Mouse (Mus musculus): ENCODE results near the gene Higd1a. TPM values are rescaled to one million over a fixed set of nuclear protein-coding genes. Genes with fewer than 3 reads are reported as not detected.

Gene Higd1a
- polyA plus RNA-seq, 1 experiment from 2014 or later: 201 TPM

- peaks cover 62% of the 10 kb centered on the region for H3K36me3 ChIP-seq
- no peak overlapping the region for H3K27ac ChIP-seq
- peaks cover 4% of the 10 kb centered on the region; the same call in 1 of the 2 replicates for H3K9me3 ChIP-seq
- DNase-seq (ENCODE audit: low spot score): no peak
- no peaks in the 10 kb centered on the region for H3K4me1 ChIP-seq (replicated peaks)
- 97% methylated on average over 4 of the region's 4 CpGs for WGBS
- H3K27me3 ChIP-seq (ENCODE audit: insufficient read depth, poor library complexity, severe bottlenecking): no peaks in the 10 kb centered on the region
- H3K4me3 ChIP-seq: no peak overlapping the region
These were observed 11.0 kb downstream of the Higd1a start for GRCm38 (mm10) chr9:121847138-121847537.

- DNase-seq (ENCODE audit: low spot score): peak; percentile 37
- Histone ChIP-seq H3K4me3 (no peak overlapping the region), H3K9me3 (peaks cover 4% of the 10 kb centered on the region; the same call in 1 of the 2 replicates), H3K27me3 (ENCODE audit: insufficient read depth, poor library complexity, severe bottlenecking) (no peaks in the 10 kb centered on the region), H3K36me3 (peaks cover 57% of the 10 kb centered on the region), H3K27ac (no peak overlapping the region), H3K4me1 (replicated peaks) (no peaks in the 10 kb centered on the region)
- 54% methylated on average over 10 of the region's 10 CpGs for WGBS
These were observed 11.5 kb downstream of the Higd1a start for GRCm38 (mm10) chr9:121846526-121847118.

- no peak overlapping the region for H3K27ac ChIP-seq
- peaks cover 14% of the 10 kb centered on the region for H3K4me1 ChIP-seq (replicated peaks)
- peaks cover 20% of the 10 kb centered on the region for H3K36me3 ChIP-seq
- H3K4me3 ChIP-seq: no peak overlapping the region
- WGBS: 93% methylated on average over 2 of the region's 2 CpGs
- H3K27me3 ChIP-seq (ENCODE audit: insufficient read depth, poor library complexity, severe bottlenecking): peaks cover 10% of the 10 kb centered on the region
- DNase-seq (ENCODE audit: low spot score): no peak
- H3K9me3 ChIP-seq: peaks cover 4% of the 10 kb centered on the region; the same call in 1 of the 2 replicates
These were observed 15.2 kb downstream of the Higd1a start for GRCm38 (mm10) chr9:121842914-121843313.

GRCm38 (mm10) chr9:121839622-121839965, 18.6 kb downstream of the Higd1a start:
- no peak for DNase-seq (ENCODE audit: low spot score)
- peak overlapping the region; percentile 66 for H3K4me3 ChIP-seq
- peaks cover 14% of the 10 kb centered on the region for H3K4me1 ChIP-seq (replicated peaks)
- H3K36me3 ChIP-seq: no peaks in the 10 kb centered on the region
- peaks cover 10% of the 10 kb centered on the region for H3K27me3 ChIP-seq (ENCODE audit: insufficient read depth, poor library complexity, severe bottlenecking)
- peak overlapping the region; percentile 83 for H3K27ac ChIP-seq
- peaks cover 12% of the 10 kb centered on the region; the same call in 1 of the 2 replicates for H3K9me3 ChIP-seq
- WGBS: 40% methylated on average over 7 of the region's 7 CpGs

GRCm38 (mm10) chr9:121838829-121839621, 19.1 kb downstream of the Higd1a start, which contains the start of gene Ccdc13:
TSS of gene Ccdc13 (minus strand) at chr9:121839461.
- peak within 1 kb of the TSS; percentile 83 for H3K27ac ChIP-seq
- H3K36me3 ChIP-seq: no peaks in the 10 kb centered on the region
- peaks cover 12% of the 10 kb centered on the region; the same call in 1 of the 2 replicates for H3K9me3 ChIP-seq
- peak; percentile 94 for DNase-seq (ENCODE audit: low spot score)
- WGBS: 3% methylated on average over 61 of the region's 61 CpGs
- H3K4me1 ChIP-seq (replicated peaks): peaks cover 14% of the 10 kb centered on the region
- H3K27me3 ChIP-seq (ENCODE audit: insufficient read depth, poor library complexity, severe bottlenecking): peaks cover 10% of the 10 kb centered on the region
- peak within 1 kb of the TSS; percentile 66 for H3K4me3 ChIP-seq

- WGBS: 94% methylated on average over 6 of the region's 6 CpGs
- peaks cover 10% of the 10 kb centered on the region for H3K27me3 ChIP-seq (ENCODE audit: insufficient read depth, poor library complexity, severe bottlenecking)
- peaks cover 8% of the 10 kb centered on the region; the same call in 1 of the 2 replicates for H3K9me3 ChIP-seq
- H3K4me1 ChIP-seq (replicated peaks): peaks cover 14% of the 10 kb centered on the region
- DNase-seq (ENCODE audit: low spot score): no peak
- H3K36me3 ChIP-seq: no peaks in the 10 kb centered on the region
- H3K4me3 ChIP-seq: no peak overlapping the region
- no peak overlapping the region for H3K27ac ChIP-seq
These were observed 20.2 kb downstream of the Higd1a start for GRCm38 (mm10) chr9:121838008-121838407.

- DNase-seq (ENCODE audit: low spot score): no peak
These were observed 24.3 kb downstream of the Higd1a start for GRCm38 (mm10) chr9:121833825-121834224.

GRCm38 (mm10) chr9:121830956-121831293, 27.2 kb downstream of the Higd1a start:
- peak; percentile 81 for DNase-seq (ENCODE audit: low spot score)

More at GRCm38 (mm10) chr9:121833825-121834224, 24.3 kb downstream of the Higd1a start:
- Histone ChIP-seq H3K9me3 (peaks cover 8% of the 10 kb centered on the region; the same call in 1 of the 2 replicates), H3K36me3 (no peaks in the 10 kb centered on the region), H3K4me3 (no peak overlapping the region), H3K27ac (no peak overlapping the region), H3K4me1 (replicated peaks) (peaks cover 9% of the 10 kb centered on the region), H3K27me3 (ENCODE audit: insufficient read depth, poor library complexity, severe bottlenecking) (0 out of 2 replicates have a peak, but pooled peaks cover 2% of the 10 kb centered on the region)
- WGBS: 84% methylated on average over 11 of the region's 11 CpGs

GRCm38 (mm10) chr9:121830243-121830955, 27.8 kb downstream of the Higd1a start:
- no peak for DNase-seq (ENCODE audit: low spot score)

More at GRCm38 (mm10) chr9:121830956-121831293, 27.2 kb downstream of the Higd1a start:
- Histone ChIP-seq H3K27me3 (ENCODE audit: insufficient read depth, poor library complexity, severe bottlenecking) (no peaks in the 10 kb centered on the region), H3K4me3 (no peak overlapping the region), H3K4me1 (replicated peaks) (0 out of 2 replicates have a peak, but pooled peaks cover 4% of the 10 kb centered on the region), H3K36me3 (no peaks in the 10 kb centered on the region), H3K27ac (no peak overlapping the region), H3K9me3 (peaks cover 8% of the 10 kb centered on the region; the same call in 1 of the 2 replicates)
- 32% methylated on average over 6 of the region's 6 CpGs for WGBS

GRCm38 (mm10) chr9:121829270-121829992, 28.7 kb downstream of the Higd1a start:
- WGBS: 73% methylated on average over 7 of the region's 7 CpGs
- 0 out of 2 replicates have a peak, but pooled peaks cover 4% of the 10 kb centered on the region for H3K4me1 ChIP-seq (replicated peaks)
- no peaks in the 10 kb centered on the region for H3K36me3 ChIP-seq
- no peak for DNase-seq (ENCODE audit: low spot score)
- H3K27me3 ChIP-seq (ENCODE audit: insufficient read depth, poor library complexity, severe bottlenecking): no peaks in the 10 kb centered on the region
- H3K4me3 ChIP-seq: no peak overlapping the region
- H3K9me3 ChIP-seq: no peaks in the 10 kb centered on the region
- no peak overlapping the region for H3K27ac ChIP-seq

More at GRCm38 (mm10) chr9:121830243-121830955, 27.8 kb downstream of the Higd1a start:
- H3K9me3 ChIP-seq: peaks cover 4% of the 10 kb centered on the region; the same call in 1 of the 2 replicates
- H3K4me1 ChIP-seq (replicated peaks): 0 out of 2 replicates have a peak, but pooled peaks cover 4% of the 10 kb centered on the region
- 80% methylated on average over 6 of the region's 6 CpGs for WGBS
- no peak overlapping the region for H3K27ac ChIP-seq
- H3K4me3 ChIP-seq: no peak overlapping the region
- H3K36me3 ChIP-seq: no peaks in the 10 kb centered on the region
- no peaks in the 10 kb centered on the region for H3K27me3 ChIP-seq (ENCODE audit: insufficient read depth, poor library complexity, severe bottlenecking)

GRCm38 (mm10) chr9:121828314-121828713, 29.8 kb downstream of the Higd1a start:
- Histone ChIP-seq H3K4me1 (replicated peaks) (0 out of 2 replicates have a peak, but pooled peaks cover 4% of the 10 kb centered on the region), H3K36me3 (no peaks in the 10 kb centered on the region), H3K27me3 (ENCODE audit: insufficient read depth, poor library complexity, severe bottlenecking) (no peaks in the 10 kb centered on the region), H3K4me3 (no peak overlapping the region), H3K9me3 (no peaks in the 10 kb centered on the region), H3K27ac (no peak overlapping the region)
- WGBS: 79% methylated on average over 6 of the region's 6 CpGs
- DNase-seq (ENCODE audit: low spot score): no peak

- H3K36me3 ChIP-seq: no peaks in the 10 kb centered on the region
- H3K4me1 ChIP-seq (replicated peaks): peaks cover 12% of the 10 kb centered on the region
- H3K4me3 ChIP-seq: no peak overlapping the region
- no peak overlapping the region for H3K27ac ChIP-seq
- WGBS: 91% methylated on average over 3 of the region's 3 CpGs
- H3K9me3 ChIP-seq: no peaks in the 10 kb centered on the region
- no peaks in the 10 kb centered on the region for H3K27me3 ChIP-seq (ENCODE audit: insufficient read depth, poor library complexity, severe bottlenecking)
- no peak for DNase-seq (ENCODE audit: low spot score)
These were observed 31.8 kb downstream of the Higd1a start for GRCm38 (mm10) chr9:121826356-121826755.
